Mouse (Mus musculus) neutrophil, adult 5-6 weeks (primary cell): Measurements from ENCODE around the gene Scamp4. TPM values are rescaled to one million over a fixed set of nuclear protein-coding genes. Genes with fewer than 3 reads are reported as not detected.
"Not testable (repeated sequence)": the region's sequence is repeated elsewhere in the genome, so short reads cannot be mapped to it uniquely, and the experiment has no call there.

Experiments
- ATAC-seq: fragments of 151-379, 151-347 bp; 2 replicates; pipeline ENCODE4 v1.8.0; 2017; ENCODE audit warnings: mild to moderate bottlenecking, moderate TSS enrichment; ENCODE audit not compliant: insufficient number of reproducible peaks, poor library complexity, low FRiP score, severe bottlenecking; ENCODE audit errors: extremely low read depth
- total RNA-seq: library from RNA; stranded (forward); fragments of 200-1000 nt; gene quantifications from 2 replicates; pipeline ENCODE4 v1.2.3, GENCODE M21; 2017

Gene Scamp4
- total RNA-seq, 1 experiment from 2014 or later: 13.3 TPM

GRCm38 (mm10) chr10:80577195-80578130 lies 25.2 kb upstream of the Scamp4 start, which contains the start of gene Klf16:
TSS of gene Klf16 (minus strand) at chr10:80577321.
- ATAC-seq: peak; percentile 66

GRCm38 (mm10) chr10:80578131-80578750 lies 24.4 kb upstream of the Scamp4 start:
- ATAC-seq: peak; percentile 59

- peak; percentile 47; the same call in 1 of the 2 replicates for ATAC-seq
Measured at GRCm38 (mm10) chr10:80578911-80579310, 23.8 kb upstream of the Scamp4 start.

- ATAC-seq: no peak
Measured at GRCm38 (mm10) chr10:80583047-80583446, 19.6 kb upstream of the Scamp4 start.

- 0 out of 2 replicates have a peak, but pooled peaks have one; percentile 4 for ATAC-seq
Measured at GRCm38 (mm10) chr10:80584045-80584488, 18.6 kb upstream of the Scamp4 start.

- no peak for ATAC-seq
Measured at GRCm38 (mm10) chr10:80584642-80585552, 17.8 kb upstream of the Scamp4 start.

DNA sequence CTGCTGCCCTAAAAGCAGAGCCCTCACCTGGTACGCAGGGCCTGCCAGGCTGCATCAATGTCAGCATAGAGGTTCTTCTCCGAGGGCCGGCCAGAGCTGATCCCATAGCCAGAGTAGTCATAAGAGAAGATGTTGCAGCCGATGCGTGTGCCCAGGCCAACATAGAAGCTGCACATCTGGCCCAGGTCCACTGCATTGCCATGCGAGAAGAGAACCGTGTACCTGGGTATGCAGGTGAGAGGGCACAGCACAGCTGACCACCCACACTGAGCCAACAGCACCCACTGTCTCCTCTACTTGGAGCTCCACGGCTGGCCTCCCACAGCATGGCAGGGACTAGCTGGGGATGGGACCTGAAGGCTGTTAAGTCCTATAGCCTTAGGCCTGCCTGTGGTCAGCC lies 17.1 kb upstream of the Scamp4 start:
- ATAC-seq: no peak

DNA sequence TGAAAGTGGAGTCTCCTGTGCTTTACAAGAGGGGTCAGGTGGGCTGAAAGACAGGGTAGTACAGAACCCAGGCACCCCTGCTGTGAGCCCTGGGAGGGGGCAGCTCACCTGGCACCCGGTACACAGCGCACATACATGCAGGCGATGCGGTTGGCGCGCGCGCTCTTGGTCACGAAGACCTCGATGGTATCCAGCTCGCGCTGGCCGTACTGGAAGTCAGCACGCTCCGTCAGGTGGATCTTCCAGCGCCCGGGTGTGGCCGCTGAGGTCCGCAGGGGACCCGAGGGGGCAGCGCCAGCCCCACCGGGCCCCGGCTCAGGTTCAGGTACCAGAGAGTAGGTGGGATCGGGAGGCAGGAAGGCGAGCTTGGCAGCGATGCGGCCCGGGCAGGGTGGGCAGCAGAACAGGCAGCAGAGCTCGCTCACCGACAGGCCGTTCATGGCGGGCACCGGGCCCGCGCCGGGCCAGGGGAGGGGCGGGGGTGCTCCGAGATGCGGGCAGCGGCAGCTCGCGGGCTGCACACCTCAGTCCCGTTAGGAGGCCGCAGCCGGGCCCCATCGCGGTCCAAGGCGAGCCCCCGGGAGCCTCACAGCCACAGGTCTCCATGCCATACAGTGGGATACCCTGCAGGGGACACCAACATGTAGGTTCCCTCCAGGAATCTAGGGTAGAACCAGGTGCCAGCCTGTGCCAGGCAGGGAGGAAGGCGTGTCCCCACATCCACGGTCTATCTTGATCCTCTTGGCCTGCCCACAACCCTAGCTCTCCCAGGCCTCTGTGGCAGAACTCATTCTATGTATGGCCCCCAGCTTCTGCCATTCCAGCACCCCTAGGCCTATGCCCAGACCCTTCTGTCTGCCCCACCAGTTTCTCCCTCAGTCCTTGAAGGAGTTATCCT lies 16.0 kb upstream of the Scamp4 start:
- ATAC-seq: no peak

DNA sequence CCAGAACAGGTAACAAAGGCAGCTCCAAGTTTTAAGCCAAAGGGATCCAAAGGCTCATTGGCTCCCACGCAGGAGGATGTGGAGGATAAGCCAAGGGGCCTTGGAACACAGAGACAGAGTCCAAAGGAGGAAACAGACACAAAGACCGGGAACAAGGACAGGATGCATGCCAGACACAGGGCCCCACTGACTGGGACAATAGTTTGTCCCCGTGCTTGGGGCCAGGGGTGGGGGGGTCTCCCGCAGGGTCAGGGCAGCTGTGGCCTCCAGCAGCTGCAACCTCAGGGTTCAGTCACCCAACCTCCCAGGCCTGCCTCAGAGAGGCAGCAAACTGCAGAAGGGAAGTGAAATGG lies 15.4 kb upstream of the Scamp4 start:
- no peak for ATAC-seq

DNA sequence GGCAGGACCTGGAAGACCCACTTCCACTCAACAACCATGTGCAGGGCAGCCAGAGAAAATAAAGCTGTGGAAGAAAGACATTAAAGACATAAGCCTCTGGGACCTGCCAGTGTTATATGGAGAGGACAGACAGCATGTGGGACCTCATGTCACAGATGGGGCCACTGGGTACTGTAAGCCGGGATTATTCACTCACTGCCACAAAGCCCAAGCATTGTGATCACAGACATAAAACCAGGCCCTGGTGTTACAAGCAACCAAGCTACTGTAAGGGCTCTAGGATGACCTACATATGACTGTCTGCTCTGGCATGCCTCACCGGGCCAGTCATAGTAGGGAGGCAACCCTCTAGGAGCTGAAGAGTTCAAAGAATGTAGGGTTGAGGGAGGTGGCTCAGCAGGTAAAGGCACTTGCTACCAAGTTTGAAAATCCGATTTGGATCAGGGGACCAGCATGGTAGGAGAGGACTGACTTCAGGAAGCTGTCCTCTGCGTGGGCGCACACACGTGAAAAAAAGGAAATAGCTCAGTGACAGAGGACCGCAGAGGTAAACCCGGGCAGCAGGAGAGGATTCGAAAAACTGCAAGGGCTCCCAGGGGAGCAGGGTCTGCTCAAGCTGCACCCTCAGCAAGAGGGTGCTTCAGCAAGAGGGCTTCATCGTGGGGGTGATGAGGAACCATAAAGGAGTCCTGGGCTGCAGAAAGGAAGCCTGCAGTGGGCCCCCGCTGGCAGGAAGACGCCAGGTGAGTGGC lies 13.4 kb upstream of the Scamp4 start:
- ATAC-seq: peak; percentile 5; the same call in 1 of the 2 replicates

GRCm38 (mm10) chr10:80589879-80590854 lies 12.5 kb upstream of the Scamp4 start, which contains the start of gene Abhd17a:
TSS of gene Abhd17a (minus strand) at chr10:80590341.
- peak; percentile 93 for ATAC-seq

DNA sequence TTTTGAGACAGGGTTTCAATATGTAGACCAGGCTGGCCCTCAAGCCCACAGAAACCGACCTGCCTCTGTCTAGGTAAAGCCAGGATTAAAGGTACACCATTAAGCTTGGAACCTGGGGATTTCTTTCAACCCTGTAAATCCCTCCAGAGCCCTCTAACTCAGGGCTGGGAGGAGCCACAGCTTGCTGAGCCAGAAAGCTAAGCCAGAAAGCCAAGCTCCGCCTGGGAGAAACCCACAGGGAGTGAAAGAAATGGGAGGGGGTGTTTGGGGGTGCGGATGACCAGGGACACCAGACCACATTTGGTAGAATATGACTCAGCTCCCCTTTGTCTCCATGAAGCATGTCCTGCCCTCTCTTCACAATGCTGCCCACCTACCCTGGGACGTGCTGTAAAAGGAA lies 6.4 kb upstream of the Scamp4 start:
- ATAC-seq: no peak

- ATAC-seq: no peak
Measured at GRCm38 (mm10) chr10:80603364-80603763, 692 bp downstream of the Scamp4 start.

GRCm38 (mm10) chr10:80604001-80604509 lies 1.4 kb downstream of the Scamp4 start:
- peak; percentile 47; the same call in 1 of the 2 replicates for ATAC-seq

DNA sequence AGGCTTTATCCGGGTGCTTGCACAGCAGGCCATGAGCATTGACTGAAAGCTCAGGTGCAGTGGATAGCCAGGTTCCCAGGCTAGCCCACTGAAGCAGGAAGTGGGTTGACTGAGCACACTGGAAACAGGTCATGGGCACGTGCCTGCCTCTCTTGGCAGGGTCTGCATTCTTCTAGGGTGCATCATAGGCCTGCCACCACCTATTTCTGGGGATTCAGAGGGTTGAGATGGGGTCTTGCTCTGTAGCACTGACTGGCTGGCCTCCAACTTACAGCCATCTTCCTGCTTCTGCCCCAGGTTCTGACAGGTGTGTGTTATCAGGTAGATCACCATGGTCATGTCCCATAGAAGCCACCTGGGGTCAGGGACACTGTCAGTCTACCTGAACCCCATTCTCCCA lies 2.3 kb downstream of the Scamp4 start:
- ATAC-seq: no peak

DNA sequence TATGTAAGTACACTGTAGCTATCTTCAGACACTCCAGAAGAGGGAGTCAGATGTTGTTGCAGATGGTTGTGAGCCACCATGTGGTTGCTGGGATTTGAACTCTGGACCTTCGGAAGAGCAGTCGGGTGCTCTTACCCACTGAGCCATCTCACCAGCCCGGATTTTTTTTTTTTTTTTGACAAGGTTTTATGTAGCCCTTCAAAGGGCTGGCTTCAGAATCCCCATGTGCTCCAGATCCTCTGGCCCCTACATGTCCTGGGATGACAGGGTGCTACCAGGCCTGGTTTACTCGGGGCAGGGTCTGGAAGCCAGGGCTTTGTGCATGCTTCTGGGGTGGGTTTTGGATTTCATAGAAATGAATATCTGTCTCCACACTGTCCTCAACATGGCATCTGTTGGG lies 3.0 kb downstream of the Scamp4 start, which contains the start of gene Gm49322:
Gene Gm49322, plus strand, starts transcription at position 301 of the 400 bp plus-strand sequence.
- ATAC-seq: not testable (repeated sequence)
